Mouse (Mus musculus): Measurements from ENCODE around the gene Rasl11b.

Rasl11b gene

DNA sequence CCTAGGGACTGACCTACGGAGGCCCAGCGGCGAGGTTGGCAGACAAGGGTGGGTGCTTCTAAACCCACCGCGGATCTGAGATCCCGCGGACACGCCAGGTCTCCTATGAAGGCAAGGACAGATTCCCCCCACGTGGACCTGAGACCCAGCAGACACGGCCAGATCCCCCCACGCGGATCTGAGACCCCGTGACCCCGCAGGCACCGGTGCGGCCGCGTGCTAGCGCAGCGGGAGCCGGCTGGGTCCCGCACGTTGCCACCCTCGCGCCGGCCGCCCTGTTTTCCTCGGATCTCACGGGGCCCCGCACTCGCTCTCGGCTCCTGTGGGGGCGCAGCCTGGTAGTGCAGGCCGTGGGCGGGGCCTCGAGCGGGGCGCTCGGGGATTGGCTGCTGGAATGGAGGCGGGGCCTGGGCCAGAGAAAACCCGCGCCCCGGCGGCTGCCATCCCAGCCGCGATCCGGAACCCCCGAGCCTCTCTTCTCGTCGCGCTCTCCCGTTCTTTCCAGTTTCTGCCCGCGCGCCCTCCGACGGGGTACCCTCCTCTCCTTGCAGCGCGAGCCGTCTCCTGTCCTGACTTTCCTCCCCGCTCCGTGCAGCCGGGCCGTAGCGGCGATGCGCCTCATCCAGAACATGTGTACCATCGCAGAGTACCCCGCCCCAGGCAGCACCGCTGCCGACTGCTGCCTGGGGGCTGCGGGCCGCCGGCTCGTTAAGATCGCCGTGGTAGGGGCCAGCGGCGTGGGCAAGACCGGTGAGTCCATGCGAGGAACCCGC, at the start of gene Rasl11b:
Rasl11b (plus strand) TSS at position 446 of the 773 bp plus-strand sequence.
- peak; percentile 100 for DNase-seq

DNA sequence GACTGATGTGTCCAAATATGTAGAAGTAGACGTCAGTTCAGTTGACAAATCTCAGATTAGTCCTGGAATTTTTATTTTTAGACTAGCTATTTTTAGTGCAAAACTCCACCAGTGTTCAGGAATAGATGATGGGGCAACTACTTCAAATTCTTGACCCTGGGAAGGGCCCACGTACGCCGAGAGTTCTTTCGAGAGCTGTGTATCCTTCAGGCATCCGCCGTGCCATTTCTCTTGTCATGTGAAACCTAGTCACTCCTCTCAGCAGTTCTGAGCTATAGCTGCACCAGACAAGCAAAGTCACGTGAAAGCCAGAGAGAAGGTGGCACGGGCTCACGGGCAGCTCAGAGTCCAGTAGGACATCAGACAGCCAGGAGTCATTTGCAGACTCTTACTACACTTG, 47.5 kb upstream of the Rasl11b start:
- DNase-seq = peak; percentile 96

DNA sequence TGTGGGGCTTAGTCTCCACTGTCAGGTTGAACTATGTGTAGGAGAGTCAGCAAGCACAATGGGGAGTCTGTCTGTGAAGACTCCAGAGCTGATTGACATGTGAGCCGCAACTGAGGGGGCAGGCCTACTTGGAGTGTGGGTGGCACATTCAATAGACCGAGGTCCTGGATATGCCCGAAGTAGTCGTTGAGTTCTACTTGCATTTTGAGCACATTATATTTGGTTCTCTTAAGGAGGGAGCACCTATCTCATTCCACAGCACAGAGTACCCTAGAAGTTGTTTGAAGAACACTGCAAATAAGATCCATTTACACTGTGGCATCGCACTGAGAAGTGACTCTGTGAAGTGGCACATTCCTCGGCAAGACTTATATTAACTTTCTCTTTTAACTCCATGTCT, 45.1 kb upstream of the Rasl11b start:
- DNase-seq = no peak

- no peak for DNase-seq
These were observed 43.3 kb upstream of the Rasl11b start for GRCm38 (mm10) chr5:74151774-74152173.

- DNase-seq = no peak
These were observed 39.2 kb upstream of the Rasl11b start for GRCm38 (mm10) chr5:74155860-74156351.

DNA sequence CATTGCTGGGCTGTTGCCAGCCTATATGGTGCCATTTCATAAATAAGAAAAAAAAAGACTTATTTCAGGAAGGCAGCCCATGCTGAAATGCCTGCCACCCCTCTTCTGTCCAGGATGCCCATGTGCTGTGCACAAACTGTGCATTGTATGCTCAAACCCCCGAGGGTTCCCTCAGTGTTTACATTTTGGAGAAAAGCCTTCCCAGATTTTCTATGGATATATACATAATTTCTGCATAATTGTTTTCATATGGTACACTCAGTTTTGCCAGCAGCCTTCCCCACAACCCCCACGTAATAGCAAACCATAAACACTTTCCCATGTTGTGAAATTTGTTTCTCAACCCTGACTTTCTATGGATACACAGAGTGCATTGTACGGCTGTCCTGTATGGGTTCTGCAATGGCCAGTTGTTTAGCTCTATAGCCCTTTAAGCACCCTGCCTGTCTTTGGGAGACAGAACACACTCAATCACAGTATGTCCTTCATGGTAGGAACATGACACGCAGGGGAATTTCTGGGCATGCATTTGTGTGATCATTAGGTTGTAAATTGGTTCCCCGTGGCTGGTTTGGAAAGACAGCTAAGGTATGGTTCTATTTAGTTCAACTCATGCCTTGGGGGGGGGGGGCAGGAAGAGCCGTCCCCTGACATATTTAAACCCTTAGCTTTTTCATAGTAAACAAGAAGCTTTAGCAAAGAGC, 36.0 kb upstream of the Rasl11b start:
- DNase-seq = no peak

DNA sequence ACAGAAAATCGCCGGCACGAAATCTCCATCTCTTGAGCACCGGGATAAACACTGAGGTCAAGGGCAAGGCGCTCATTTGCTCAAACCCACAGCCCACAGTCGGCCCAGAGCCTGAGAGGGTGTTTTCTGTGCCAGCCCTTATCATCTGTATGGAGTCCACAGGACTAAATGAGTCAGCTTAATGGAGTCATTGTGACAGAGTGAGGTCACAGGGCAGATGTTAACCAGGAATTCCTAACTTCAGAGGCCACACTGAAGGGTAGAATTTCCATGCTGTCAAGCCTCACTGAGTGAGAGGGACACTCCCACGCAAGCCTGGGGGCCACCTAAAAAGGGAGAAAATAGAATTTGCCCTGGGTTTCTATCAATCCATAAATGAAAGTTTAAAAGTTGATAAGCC, 35.2 kb upstream of the Rasl11b start:
- DNase-seq = no peak

- DNase-seq = no peak
These were observed 34.7 kb upstream of the Rasl11b start for GRCm38 (mm10) chr5:74160349-74160748.

DNA sequence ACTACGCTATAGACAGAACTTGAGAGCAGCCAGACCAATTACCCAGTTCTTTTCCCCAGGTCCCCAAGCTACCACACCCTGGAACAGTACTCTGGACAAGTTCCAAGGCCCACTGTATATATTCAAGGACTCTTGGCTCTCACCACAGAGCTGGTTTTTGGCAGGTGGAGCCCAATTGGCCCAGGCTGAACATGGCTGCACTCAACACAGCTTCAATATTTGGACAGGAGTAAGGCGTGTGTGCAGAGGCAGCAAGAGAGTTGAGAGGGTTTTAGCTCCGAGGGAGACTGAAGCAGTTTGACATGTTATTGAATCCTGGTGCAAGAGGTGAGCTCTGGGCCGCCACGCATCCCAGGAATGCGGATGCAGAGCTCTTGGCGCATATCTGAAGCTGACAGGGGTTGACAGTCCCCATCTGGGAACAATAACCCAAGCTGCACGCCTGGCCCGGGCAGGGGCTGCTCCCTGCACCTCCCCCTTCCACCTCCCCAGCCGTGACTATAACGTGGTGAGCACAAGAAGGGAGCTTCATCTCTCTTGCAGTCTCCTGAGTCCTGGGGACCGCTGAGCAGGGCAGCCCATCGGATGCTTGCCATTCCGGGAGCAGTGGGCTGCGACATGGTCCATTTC, 33.7 kb upstream of the Rasl11b start:
- peak; percentile 95 for DNase-seq

- DNase-seq = no peak
These were observed 33.1 kb upstream of the Rasl11b start for GRCm38 (mm10) chr5:74162013-74162412.

DNA sequence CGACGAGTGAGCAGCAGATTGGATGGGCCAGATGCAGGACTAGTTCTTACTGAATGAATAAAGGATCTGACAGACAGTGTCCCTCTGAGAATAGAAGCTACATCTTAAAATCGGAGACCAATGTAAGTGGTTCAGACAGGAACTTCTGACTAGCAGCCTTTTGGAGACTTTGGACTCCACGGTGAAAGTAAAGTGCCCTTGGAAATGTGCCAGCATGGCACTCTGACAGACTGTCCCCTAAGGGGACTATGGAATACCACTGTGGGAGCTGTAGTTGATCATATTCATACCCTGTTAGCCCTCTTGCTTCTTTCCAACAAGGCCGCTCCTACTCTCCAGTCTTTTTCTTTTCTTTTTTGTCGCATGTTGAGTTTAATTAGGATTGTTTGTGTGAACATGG, 31.9 kb upstream of the Rasl11b start:
- no peak for DNase-seq

DNA sequence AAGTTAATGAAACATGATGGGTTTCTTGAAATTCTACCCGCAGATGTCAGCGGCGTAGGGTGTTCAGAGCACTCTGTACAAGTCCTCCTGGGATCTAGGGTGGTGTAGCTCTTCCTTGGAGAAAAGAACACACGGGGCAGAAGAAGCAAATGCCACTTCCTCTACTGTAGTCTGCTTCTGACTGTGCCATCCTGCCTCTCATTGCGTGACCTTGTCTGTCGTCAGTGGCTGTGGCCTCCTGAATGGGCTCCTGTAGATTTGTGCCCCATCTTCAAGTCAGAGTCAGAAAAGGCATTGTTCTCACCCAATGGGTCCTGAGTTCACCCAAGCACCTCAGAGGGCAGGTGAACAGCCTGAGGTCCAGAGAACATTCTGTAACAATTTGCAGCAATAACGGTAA, 30.5 kb upstream of the Rasl11b start:
- DNase-seq = no peak

GRCm38 (mm10) chr5:74166642-74167041, 28.4 kb upstream of the Rasl11b start:
- no peak for DNase-seq

- DNase-seq = no peak
These were observed 27.0 kb upstream of the Rasl11b start for GRCm38 (mm10) chr5:74168085-74168484.

DNA sequence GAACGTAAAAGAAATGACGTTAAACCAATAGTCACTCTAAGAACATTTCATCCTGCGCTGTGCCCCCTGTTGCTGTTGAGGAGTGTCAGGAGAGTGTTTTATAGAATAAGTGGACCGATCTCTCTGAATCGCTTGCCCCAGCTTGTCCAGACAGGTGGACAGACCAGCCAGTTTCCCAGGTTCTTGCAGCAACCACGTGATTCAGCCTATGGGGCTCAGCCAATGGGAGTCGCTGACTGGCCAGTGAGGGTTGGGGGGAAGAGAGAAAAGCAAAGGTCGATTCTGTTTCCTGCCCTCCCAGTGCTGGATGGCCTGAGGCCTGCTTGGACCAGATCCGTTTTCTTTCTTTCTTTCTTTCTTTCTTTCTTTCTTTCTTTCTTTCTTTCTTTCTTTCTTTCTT, 23.3 kb upstream of the Rasl11b start:
- DNase-seq = no peak

DNA sequence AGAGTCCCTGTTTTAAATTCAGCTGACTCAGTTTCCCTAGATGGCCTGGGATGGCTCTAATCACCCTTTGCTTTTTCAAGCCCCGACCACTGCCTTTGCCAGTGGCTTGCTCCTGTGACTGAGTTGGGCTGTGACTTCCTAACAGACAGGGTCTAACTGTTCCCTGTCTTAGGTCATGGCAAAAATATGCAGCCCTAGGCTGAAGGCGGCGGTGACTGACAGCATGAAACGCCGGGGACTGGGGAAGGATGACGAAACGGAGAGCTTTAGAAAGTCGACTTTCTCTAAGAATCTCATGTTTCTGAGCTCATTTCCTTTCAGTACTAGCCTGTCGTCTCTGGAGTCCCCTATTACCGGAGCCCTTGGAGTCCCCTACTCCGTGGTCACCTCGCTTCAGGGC, 22.9 kb upstream of the Rasl11b start:
- DNase-seq = peak; percentile 96

- DNase-seq = peak; percentile 93
These were observed 21.8 kb upstream of the Rasl11b start for GRCm38 (mm10) chr5:74173162-74173844.

DNA sequence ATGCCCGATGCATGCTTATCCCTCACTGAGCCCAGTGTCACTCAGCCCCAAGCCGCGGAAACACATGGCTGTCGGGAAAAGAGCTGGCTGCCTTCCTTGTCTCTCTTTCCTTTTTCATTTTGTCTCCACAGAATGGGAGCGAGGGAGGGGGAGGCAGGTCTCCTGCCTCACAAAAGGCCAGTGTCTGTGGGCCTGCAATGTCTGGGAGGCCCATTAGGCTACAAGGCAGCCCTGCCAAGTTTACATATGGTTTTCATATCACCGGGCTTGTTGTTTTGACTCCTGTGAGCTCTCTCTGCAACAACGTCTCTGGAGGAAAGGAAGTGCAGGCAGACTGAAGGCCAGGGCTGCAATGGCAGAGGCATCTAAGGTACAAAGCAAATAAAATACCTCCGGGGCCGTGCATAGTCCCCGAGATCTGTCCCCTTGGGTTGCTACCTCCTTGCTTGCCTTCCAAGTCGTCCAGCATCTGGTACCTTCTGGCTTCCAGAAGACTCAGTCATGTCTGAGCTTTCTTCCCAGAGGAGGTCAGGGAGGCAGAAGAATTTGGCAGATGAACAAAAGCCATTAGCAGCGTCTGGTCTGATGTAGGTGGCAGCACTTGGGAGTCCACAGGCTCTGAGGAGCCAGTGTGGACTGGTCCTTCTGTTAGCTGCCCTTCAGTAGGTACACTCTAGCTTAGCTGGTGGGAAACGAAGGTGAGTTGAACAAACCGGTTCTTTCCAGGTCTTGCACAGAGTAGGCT, 19.4 kb upstream of the Rasl11b start:
- DNase-seq = peak; percentile 99

- DNase-seq = no peak
These were observed 14.9 kb upstream of the Rasl11b start for GRCm38 (mm10) chr5:74180216-74180615.

- DNase-seq = no peak
These were observed 12.0 kb upstream of the Rasl11b start for GRCm38 (mm10) chr5:74183118-74183517.

- no peak for DNase-seq
These were observed 10.5 kb upstream of the Rasl11b start for GRCm38 (mm10) chr5:74184607-74185006.

DNA sequence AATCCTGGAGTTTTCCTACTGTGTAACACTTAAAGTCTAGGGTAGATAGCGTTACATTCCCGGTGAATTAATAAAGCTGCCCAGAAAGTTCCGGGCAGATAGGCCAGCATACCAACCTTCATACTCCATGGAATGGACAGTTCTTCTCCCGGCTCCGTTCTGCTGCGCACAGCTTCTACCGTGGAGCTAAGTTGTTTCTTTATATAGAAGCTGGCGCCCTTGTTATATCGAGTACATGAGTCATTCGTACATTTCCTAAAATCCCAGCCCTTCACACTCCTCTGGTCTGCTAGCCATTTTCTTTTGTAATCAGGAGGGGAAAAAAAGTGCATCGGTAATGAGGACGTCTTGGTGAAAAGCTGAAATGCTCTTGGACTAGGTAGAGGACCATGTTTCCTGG, 7.0 kb upstream of the Rasl11b start:
- DNase-seq = no peak
